Mouse (Mus musculus) layer of hippocampus, adult 18-20 months (tissue): ENCODE data around the gene Arhgef3. TPM values are rescaled to one million over a fixed set of nuclear protein-coding genes. Genes with fewer than 3 reads are reported as not detected.

ENCODE experiments used
- DNase-seq, 2 experiments: peaks; one replicate each; pipeline ENCODE4 v3.0.0; 2022; ENCODE audit warnings: low spot score in 2 of 2
- total RNA-seq, 2 experiments: library from RNA; stranded (reverse); gene quantifications; 2 replicates each; pipeline ENCODE4 v1.2.3; 2021

Arhgef3 gene
- total RNA-seq, 2 experiments from 2014 or later, result 84.2 to 92.7 TPM

- peak in 1 of 2 experiments; percentile 85 for DNase-seq
Observed at GRCm38 (mm10) chr14:27338034-27338708, 223.5 kb downstream of the Arhgef3 start.

DNA sequence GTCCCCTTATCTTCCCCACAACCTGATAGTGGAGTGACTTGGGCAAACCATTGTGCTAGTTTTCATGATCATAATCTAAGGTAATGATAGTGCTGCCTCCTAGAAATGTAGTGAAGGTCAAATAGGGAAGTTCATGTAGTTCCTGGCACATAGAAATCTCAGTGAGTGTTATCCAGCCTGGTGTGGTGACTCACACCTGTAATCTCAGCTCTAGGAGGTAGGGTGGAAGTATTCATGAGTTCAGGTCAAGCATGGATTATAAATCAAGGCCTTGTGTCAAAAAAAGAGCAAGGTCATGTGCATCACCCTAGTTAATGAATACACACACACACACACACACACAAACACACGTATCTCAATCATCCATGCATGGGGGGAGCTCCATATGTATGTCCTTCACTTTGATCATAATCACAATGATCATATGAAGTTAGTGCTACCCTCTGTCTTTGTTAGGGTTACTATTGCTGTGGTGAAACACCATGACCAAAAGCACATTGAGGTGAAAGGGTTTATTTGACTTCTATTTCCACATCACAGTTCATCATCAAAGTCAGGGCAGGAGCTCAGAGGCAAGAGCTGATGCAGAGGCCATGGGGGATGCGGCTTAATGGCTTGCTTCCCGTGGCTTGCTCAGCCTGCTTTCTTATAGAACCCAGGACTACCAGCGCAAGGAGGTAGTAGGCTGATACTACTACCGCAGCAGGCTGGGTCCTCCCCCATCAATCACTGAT is 226.2 kb downstream of the Arhgef3 start:
- no peak for DNase-seq

- no peak for DNase-seq
Observed at GRCm38 (mm10) chr14:27341486-27341885, 226.8 kb downstream of the Arhgef3 start.

- DNase-seq, result no peak
Observed at GRCm38 (mm10) chr14:27342451-27342850, 227.8 kb downstream of the Arhgef3 start.

- no peak for DNase-seq
Observed at GRCm38 (mm10) chr14:27344250-27344990, 229.7 kb downstream of the Arhgef3 start.

- DNase-seq, result no peak
Observed at GRCm38 (mm10) chr14:27345051-27345885, 230.6 kb downstream of the Arhgef3 start.

GRCm38 (mm10) chr14:27347224-27347623 is 232.5 kb downstream of the Arhgef3 start:
- DNase-seq, result no peak

GRCm38 (mm10) chr14:27347666-27348065 is 233.0 kb downstream of the Arhgef3 start:
- no peak for DNase-seq

DNA sequence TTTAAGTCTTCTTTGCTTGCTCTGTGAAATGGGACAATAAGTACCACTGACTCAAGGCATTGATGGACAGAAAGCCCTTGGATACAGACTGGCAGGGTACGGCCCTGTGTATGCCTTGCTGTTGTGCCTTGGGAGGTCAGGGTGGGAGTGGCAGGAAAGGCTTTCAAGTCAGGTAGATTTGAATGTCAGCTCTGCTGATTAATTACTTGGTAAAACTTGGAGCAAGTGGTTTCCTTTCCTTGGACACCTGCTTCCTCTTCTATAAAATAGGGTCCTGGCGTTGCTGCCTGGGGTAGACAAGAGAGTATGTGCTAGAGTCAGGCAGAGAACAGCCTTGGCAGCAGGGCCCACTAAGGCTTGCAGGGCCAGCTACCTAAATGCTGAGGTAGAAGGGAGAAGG is 233.4 kb downstream of the Arhgef3 start:
- DNase-seq, result no peak

DNA sequence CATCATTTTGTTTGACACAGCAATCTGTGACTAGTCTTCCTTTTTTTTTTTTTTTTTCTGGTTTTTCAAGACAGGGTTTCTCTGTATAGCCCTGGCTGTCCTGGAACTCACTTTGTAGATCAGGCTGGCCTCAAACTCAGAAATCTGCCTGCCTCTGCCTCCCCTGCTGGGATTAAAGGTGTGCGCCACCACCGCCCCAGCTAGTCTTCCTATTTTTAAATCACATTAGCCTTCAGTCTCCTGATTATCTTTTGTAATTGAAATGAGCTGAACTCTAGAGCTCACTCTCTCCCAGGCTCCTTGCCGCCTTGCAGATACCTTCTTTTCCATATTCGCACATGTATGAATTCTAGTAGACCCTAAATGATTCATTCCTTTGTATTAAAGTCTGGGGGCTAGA is 234.0 kb downstream of the Arhgef3 start:
- DNase-seq, result no peak

DNA sequence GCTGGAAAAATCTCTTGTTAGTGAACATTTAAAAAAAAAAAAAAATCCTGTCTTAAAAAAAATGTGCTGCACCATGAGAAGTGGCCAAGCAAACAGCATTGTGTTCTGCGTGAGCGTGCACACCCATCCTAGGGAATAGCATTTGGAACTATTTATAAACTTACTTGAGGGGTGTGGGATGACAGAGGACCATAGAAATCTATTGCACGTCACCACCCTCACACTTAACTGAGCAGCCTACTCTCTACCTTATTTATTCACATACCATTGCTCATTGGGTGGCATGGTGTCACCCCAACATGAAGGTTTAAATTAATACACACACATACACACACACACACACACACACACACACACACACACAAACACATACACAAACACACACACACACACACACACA is 234.4 kb downstream of the Arhgef3 start:
- DNase-seq, result no peak

- no peak for DNase-seq
Observed at GRCm38 (mm10) chr14:27349828-27350729, 235.4 kb downstream of the Arhgef3 start.

DNA sequence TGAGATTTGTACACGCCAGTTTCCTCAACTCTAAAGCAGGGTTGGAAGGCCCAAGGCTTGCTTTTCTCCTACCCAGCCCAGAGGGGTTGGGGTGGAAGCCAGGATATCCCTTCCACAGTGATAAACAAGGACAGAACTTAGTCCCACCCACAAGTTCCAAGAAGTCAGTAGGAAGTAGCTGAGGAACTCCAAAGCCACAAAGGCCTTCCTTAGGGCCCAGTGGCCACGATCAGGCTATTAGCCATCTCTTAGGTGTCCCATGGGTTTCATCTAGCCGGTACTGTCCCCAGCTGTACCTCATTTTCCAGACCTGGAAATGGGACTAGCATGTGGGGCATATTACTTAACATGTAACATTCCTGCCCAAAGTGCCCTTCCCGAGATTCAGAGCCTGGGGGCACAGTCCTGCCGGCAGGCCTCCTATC is 236.4 kb downstream of the Arhgef3 start:
- no peak for DNase-seq

GRCm38 (mm10) chr14:27351476-27352079 is 236.9 kb downstream of the Arhgef3 start:
- DNase-seq, result no peak

DNA sequence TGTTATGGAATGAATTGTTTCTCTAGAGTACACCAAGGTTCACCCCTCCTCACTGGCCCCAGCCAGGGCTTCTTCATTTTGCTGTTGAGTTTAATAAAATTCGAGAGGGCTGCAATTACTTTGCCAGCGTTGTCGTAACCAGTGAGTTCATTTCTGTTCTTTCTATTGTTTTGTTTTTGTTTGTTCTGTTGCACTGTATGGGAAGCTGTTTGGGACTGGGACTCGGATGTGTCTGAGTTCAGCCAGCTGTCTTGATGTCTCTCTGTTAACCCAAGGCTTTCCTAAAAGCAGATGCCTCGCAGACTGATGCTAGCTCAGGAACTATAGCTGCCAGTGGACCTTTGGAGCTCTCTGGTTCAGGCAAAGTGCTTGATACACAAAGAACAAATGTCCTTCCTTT is 237.8 kb downstream of the Arhgef3 start:
- no peak for DNase-seq

DNA sequence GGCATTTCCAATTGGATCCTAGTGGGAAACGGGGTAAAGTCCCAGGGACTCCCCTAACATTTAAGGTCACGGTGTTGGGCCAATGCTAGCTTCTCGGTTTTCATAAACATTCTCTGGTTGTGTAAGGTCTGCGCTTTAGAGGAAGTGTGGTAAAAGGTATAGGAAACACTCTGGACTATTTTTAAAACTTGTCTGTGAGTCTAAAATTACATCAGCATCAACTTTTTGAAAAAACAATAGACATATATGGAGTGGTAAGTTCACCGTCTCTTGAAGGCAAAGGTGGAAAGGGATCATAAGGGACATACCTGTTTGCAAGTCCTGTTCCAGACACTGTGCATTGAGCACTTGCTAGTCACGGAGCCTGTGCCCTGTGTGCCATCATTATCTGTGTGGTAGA is 240.5 kb downstream of the Arhgef3 start:
- DNase-seq, result no peak

DNA sequence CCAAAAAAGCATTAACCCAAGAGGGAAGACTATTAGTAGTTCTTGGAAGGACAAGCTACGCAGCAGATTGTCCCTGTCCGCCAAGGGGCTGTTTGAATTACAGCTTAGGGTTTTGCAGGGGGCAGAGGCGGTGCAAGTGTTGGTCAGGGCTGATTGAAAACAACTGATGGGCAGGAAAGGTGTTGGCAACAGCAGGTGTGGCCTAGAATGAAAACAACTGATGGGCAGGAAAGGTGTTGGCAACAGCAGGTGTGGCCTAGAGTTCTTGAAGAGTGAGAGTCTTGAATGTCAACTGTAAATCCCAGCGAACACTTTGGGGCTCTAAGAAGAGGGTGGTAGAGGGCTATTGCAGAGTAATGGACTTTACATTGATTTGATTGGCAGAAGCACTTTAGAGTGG is 241.2 kb downstream of the Arhgef3 start:
- DNase-seq, result no peak

DNA sequence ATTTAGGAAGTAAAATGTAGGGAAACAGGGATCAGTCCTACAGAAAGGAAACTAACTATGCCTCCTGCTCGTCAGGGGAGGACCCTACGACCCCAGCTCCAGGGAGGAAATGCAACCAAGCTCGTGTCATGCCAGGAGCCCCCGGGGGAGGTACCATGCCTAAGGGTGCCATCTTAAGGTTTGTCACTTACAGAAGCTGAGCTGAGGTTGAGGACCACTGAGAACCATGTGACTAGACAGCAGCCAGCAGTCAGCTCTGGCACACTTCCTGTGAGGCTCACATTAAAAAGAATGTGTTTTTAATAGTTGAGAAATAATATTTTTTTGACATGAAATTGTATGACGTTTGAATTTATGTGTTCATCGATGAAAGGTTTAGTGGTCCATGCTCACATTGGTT is 242.4 kb downstream of the Arhgef3 start:
- no peak for DNase-seq

- DNase-seq, result no peak
Observed at GRCm38 (mm10) chr14:27358202-27358601, 243.5 kb downstream of the Arhgef3 start.

- DNase-seq, result no peak
Observed at GRCm38 (mm10) chr14:27360849-27361248, 246.2 kb downstream of the Arhgef3 start.
